Mouse (Mus musculus): ENCODE data around the gene Tjap1. TPM values are rescaled to one million over a fixed set of nuclear protein-coding genes. Genes with fewer than 3 reads are reported as not detected.
A peak's percentile ranks its signal among the peaks of the same experiment; 100 is the strongest.

The Tjap1 gene
- 58.0 and 58.8 TPM in 2 replicates for polyA plus RNA-seq (2016; fragmentation: Nextera tagmentation; extraction: Ambion mirVana)

GRCm38 (mm10) chr17:46282483-46283123 is at the start of gene Tjap1:
Gene Tjap1 (minus strand): TSS chr17:46283026.
- no peaks in the 10 kb centered on the region for H3K9me3 ChIP-seq
- peak; percentile 98 for ATAC-seq (ENCODE audit: low FRiP score, low read depth)
- peak within 1 kb of the TSS; percentile 74 for H3K9ac ChIP-seq (replicated peaks)
- peaks cover 28% of the 10 kb centered on the region for H3K36me3 ChIP-seq
- WGBS = 1% methylated on average over 37 of the region's 37 CpGs
- H3K4me2 ChIP-seq (replicated peaks) = peak within 1 kb of the TSS; percentile 95
- H3K27me3 ChIP-seq = no peaks in the 10 kb centered on the region
- peaks cover 20% of the 10 kb centered on the region for H3K4me1 ChIP-seq
- H3K4me3 ChIP-seq = peak within 1 kb of the TSS; percentile 71
- peak within 1 kb of the TSS; percentile 58 for H3K27ac ChIP-seq (replicated peaks)

GRCm38 (mm10) chr17:46328723-46329122 is 45.9 kb upstream of the Tjap1 start:
- ATAC-seq (ENCODE audit: low FRiP score, low read depth) = no peak
- Histone ChIP-seq H3K4me1 (peaks cover 8% of the 10 kb centered on the region), H3K9me3 (no peaks in the 10 kb centered on the region), H3K36me3 (peaks cover 7% of the 10 kb centered on the region; the same call in 1 of the 2 replicates), H3K27me3 (no peaks in the 10 kb centered on the region), H3K4me2 (replicated peaks) (peak overlapping the region; percentile 85), H3K9ac (replicated peaks) (no peak overlapping the region; the same call in 1 of the 2 replicates), H3K27ac (replicated peaks) (peak overlapping the region; percentile 96), H3K4me3 (no peak overlapping the region)
- 75% methylated on average over 6 of the region's 6 CpGs for WGBS

GRCm38 (mm10) chr17:46327906-46328534 is 45.2 kb upstream of the Tjap1 start, which contains the start of gene Abcc10:
Gene Abcc10 (minus strand): TSS chr17:46328352.
- no peaks in the 10 kb centered on the region for H3K9me3 ChIP-seq
- H3K4me3 ChIP-seq = peak within 1 kb of the TSS; percentile 76
- H3K36me3 ChIP-seq = peaks cover 14% of the 10 kb centered on the region; the same call in 1 of the 2 replicates
- H3K27ac ChIP-seq (replicated peaks) = peak within 1 kb of the TSS; percentile 96
- H3K4me1 ChIP-seq = peaks cover 8% of the 10 kb centered on the region
- ATAC-seq (ENCODE audit: low FRiP score, low read depth) = peak; percentile 98
- under 1% methylated on average over 40 of the region's 40 CpGs for WGBS
- H3K9ac ChIP-seq (replicated peaks) = peak within 1 kb of the TSS; percentile 85
- H3K4me2 ChIP-seq (replicated peaks) = peak within 1 kb of the TSS; percentile 85
- no peaks in the 10 kb centered on the region for H3K27me3 ChIP-seq

- Histone ChIP-seq H3K36me3 (peaks cover 17% of the 10 kb centered on the region; the same call in 1 of the 2 replicates), H3K9me3 (no peaks in the 10 kb centered on the region), H3K9ac (replicated peaks) (peak overlapping the region; percentile 85), H3K4me2 (replicated peaks) (peak overlapping the region; percentile 85), H3K27me3 (no peaks in the 10 kb centered on the region), H3K27ac (replicated peaks) (peak overlapping the region; percentile 96), H3K4me3 (peak overlapping the region; percentile 76), H3K4me1 (peaks cover 8% of the 10 kb centered on the region)
- no peak for ATAC-seq (ENCODE audit: low FRiP score, low read depth)
- WGBS = 3% methylated on average over 27 of the region's 27 CpGs
Observed at GRCm38 (mm10) chr17:46327413-46327905, 44.6 kb upstream of the Tjap1 start.

GRCm38 (mm10) chr17:46322046-46322823 is 39.4 kb upstream of the Tjap1 start:
- H3K27me3 ChIP-seq = no peaks in the 10 kb centered on the region
- 90% methylated on average over 14 of the region's 14 CpGs for WGBS
- H3K27ac ChIP-seq (replicated peaks) = no peak overlapping the region
- H3K4me1 ChIP-seq = peaks cover 4% of the 10 kb centered on the region; the same call in 1 of the 2 replicates
- H3K9me3 ChIP-seq = no peaks in the 10 kb centered on the region
- no peak for ATAC-seq (ENCODE audit: low FRiP score, low read depth)
- H3K4me3 ChIP-seq = no peak overlapping the region
- H3K9ac ChIP-seq (replicated peaks) = no peak overlapping the region
- H3K4me2 ChIP-seq (replicated peaks) = no peak overlapping the region
- H3K36me3 ChIP-seq = peaks cover 31% of the 10 kb centered on the region

GRCm38 (mm10) chr17:46320492-46320891 is 37.7 kb upstream of the Tjap1 start:
- H3K27ac ChIP-seq (replicated peaks) = no peak overlapping the region
- ATAC-seq (ENCODE audit: low FRiP score, low read depth) = no peak
- no peaks in the 10 kb centered on the region for H3K9me3 ChIP-seq
- peaks cover 31% of the 10 kb centered on the region for H3K36me3 ChIP-seq
- 82% methylated on average over 6 of the region's 6 CpGs for WGBS
- H3K4me3 ChIP-seq = no peak overlapping the region
- no peaks in the 10 kb centered on the region for H3K4me1 ChIP-seq
- H3K4me2 ChIP-seq (replicated peaks) = no peak overlapping the region
- no peaks in the 10 kb centered on the region for H3K27me3 ChIP-seq
- no peak overlapping the region for H3K9ac ChIP-seq (replicated peaks)

GRCm38 (mm10) chr17:46315813-46316212 is 33.0 kb upstream of the Tjap1 start:
- Histone ChIP-seq H3K27ac (replicated peaks) (no peak overlapping the region), H3K9ac (replicated peaks) (no peak overlapping the region), H3K36me3 (0 out of 2 replicates have a peak, but pooled peaks cover 4% of the 10 kb centered on the region), H3K4me3 (no peak overlapping the region), H3K27me3 (no peaks in the 10 kb centered on the region), H3K4me1 (no peaks in the 10 kb centered on the region), H3K4me2 (replicated peaks) (no peak overlapping the region), H3K9me3 (no peaks in the 10 kb centered on the region)
- no peak for ATAC-seq (ENCODE audit: low FRiP score, low read depth)
- WGBS = 92% methylated on average over 10 of the region's 10 CpGs

- Histone ChIP-seq H3K36me3 (0 out of 2 replicates have a peak, but pooled peaks cover 3% of the 10 kb centered on the region), H3K27me3 (no peaks in the 10 kb centered on the region), H3K9me3 (no peaks in the 10 kb centered on the region), H3K27ac (replicated peaks) (no peak overlapping the region), H3K4me1 (no peaks in the 10 kb centered on the region), H3K4me3 (no peak overlapping the region), H3K9ac (replicated peaks) (no peak overlapping the region), H3K4me2 (replicated peaks) (no peak overlapping the region)
- 89% methylated on average over 9 of the region's 9 CpGs for WGBS
- no peak for ATAC-seq (ENCODE audit: low FRiP score, low read depth)
Observed at GRCm38 (mm10) chr17:46313135-46313715, 30.4 kb upstream of the Tjap1 start.

- Histone ChIP-seq H3K9me3 (no peaks in the 10 kb centered on the region), H3K4me1 (no peaks in the 10 kb centered on the region), H3K27me3 (no peaks in the 10 kb centered on the region), H3K36me3 (0 out of 2 replicates have a peak, but pooled peaks cover 3% of the 10 kb centered on the region), H3K4me2 (replicated peaks) (no peak overlapping the region), H3K4me3 (no peak overlapping the region), H3K27ac (replicated peaks) (no peak overlapping the region), H3K9ac (replicated peaks) (no peak overlapping the region)
- ATAC-seq (ENCODE audit: low FRiP score, low read depth) = no peak
- 85% methylated on average over 10 of the region's 10 CpGs for WGBS
Observed at GRCm38 (mm10) chr17:46310515-46310914, 27.7 kb upstream of the Tjap1 start.

- 90% methylated on average over 12 of the region's 12 CpGs for WGBS
- no peak overlapping the region for H3K9ac ChIP-seq (replicated peaks)
- H3K9me3 ChIP-seq = no peaks in the 10 kb centered on the region
- no peaks in the 10 kb centered on the region for H3K27me3 ChIP-seq
- ATAC-seq (ENCODE audit: low FRiP score, low read depth) = no peak
- no peak overlapping the region for H3K4me2 ChIP-seq (replicated peaks)
- 0 out of 2 replicates have a peak, but pooled peaks cover 3% of the 10 kb centered on the region for H3K36me3 ChIP-seq
- H3K4me1 ChIP-seq = no peaks in the 10 kb centered on the region
- H3K4me3 ChIP-seq = no peak overlapping the region
- no peak overlapping the region for H3K27ac ChIP-seq (replicated peaks)
Observed at GRCm38 (mm10) chr17:46309835-46310234, 27.0 kb upstream of the Tjap1 start.

GRCm38 (mm10) chr17:46306956-46307355 is 24.1 kb upstream of the Tjap1 start:
- peaks cover 5% of the 10 kb centered on the region; the same call in 1 of the 2 replicates for H3K36me3 ChIP-seq
- H3K4me1 ChIP-seq = no peaks in the 10 kb centered on the region
- no peak overlapping the region for H3K4me2 ChIP-seq (replicated peaks)
- whole genome bisulfite sequencing = 89% methylated on average over 15 of the region's 15 CpGs
- no peak overlapping the region for H3K9ac ChIP-seq (replicated peaks)
- H3K9me3 ChIP-seq = no peaks in the 10 kb centered on the region
- H3K27me3 ChIP-seq = no peaks in the 10 kb centered on the region
- H3K27ac ChIP-seq (replicated peaks) = no peak overlapping the region
- no peak for ATAC-seq (ENCODE audit: low FRiP score, low read depth)
- H3K4me3 ChIP-seq = no peak overlapping the region
